Mouse (Mus musculus): ENCODE results near the gene 1110051M20Rik. TPM values are rescaled to one million over a fixed set of nuclear protein-coding genes. Genes with fewer than 3 reads are reported as not detected.
"Not testable (repeated sequence)": the region's sequence is repeated elsewhere in the genome, so short reads cannot be mapped to it uniquely, and the experiment has no call there.

1110051M20Rik gene
- total RNA-seq, 2 experiments from 2014 or later: 92.1 to 103 TPM

DNA sequence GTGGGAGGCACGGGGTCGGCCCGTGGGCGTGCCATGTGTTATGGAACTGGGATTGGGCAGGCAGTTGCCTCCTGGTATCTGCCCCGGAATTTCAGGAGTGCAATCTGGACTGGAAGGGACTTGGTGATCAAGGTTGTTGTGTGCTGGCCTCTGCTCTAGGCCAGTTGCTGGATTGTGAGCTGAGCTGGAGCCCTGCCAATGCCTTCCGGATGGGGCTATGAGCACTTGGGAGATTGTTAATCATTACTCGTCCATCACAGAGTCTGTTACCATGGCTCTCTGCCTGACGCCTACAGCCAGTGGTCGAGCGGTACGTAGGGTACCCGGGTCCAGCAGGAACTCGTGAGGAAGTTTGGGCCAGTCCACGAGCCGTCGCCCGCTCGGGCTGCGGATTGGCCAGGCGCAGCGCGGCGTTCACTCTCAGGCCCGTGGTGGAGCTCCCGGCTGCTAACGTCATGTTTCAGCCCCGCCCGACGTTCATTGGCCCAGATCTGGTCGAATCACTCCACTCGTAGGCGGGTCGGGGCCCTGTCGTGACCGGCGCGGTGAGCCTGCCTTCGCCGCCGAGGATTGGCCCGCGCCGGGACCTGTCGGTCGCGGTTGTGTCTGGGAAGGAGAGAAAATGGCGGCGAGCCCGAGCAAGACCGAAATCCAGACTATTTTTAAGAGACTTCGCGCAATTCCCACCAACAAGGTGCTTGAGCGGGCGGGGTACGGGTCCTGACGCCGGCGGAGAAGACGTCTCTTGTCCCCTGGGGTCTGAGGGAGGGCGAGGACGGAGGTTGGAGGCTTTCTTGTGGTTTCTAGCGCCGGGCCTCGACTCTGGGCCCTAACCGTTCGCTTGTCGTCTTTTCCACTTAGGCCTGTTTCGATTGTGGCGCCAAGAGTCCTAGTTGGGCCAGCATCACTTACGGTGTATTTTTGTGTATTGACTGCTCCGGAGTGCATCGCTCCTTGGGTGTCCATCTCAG is 179.5 kb downstream of the 1110051M20Rik start, which contains the start of gene Arfgap2:
Gene Arfgap2 (plus strand): TSS at position 264 of the 971 bp plus-strand sequence.
- DNase-seq (ENCODE audit: low spot score in 2 of 2): peak; percentile 97 to 99

DNA sequence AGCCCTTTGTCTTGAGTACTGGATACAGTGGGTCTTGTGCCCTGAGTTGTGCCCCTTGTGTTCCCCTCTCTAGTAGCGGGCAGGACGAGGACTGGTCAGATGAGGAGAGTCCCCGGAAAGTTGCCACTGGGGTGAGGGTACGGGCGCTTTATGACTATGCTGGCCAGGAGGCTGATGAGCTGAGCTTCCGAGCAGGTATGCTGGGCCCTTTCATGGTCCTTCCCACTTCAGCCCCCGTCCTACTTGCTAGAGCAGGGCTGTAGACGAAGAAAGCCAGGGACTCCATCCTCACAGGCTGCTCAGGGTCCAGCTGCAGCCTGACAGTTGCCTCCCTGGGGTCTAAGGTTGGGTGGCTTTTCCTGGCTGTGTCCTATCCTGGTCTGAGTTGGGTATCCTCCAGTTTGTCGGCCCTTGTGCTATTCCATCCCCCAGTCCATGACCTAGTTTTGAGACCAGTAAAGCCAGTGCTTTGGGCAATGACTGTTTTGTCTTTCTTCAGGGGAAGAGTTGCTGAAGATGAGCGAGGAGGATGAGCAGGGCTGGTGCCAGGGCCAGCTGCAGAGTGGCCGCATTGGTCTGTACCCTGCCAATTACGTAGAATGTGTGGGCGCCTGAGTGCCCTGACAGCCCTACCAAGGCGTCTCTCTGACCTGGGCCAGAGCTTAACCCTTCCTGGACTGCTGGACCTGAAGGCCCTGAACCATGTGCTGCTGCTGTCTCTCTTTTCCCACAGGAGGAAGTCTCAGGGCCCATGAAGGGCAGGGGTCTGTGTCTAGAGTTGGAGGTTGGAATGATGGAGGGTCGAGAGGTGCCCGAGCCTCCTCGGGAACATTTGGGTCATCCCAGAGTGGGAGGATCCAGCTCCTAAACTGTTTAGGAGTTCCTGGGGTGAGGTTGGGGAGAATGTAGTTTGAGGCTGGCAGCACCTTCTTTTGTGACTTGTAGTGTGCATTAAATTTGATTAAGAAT is 180.5 kb downstream of the 1110051M20Rik start:
- DNase-seq (ENCODE audit: low spot score in 2 of 2): no peak

DNA sequence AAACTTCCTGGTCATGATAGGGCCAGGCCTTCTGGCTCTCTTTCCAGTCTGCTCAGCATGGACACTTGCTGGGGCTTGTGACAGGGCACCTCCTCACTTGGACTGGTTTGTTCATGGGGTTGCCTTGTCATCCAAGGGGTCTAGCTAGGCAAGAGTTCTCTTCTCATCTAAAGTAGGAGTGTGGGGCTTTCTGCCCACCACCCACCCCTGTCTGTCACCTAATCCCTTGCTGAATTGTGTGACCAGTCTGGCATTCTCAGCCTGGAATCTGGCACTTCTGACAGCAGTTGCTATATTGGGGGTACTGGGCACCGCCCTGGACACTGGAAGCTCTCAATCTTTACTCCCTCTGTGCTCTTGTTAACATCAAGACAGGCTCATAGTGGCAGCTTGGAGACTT is 185.0 kb downstream of the 1110051M20Rik start:
- DNase-seq (ENCODE audit: low spot score in 2 of 2): no peak

DNA sequence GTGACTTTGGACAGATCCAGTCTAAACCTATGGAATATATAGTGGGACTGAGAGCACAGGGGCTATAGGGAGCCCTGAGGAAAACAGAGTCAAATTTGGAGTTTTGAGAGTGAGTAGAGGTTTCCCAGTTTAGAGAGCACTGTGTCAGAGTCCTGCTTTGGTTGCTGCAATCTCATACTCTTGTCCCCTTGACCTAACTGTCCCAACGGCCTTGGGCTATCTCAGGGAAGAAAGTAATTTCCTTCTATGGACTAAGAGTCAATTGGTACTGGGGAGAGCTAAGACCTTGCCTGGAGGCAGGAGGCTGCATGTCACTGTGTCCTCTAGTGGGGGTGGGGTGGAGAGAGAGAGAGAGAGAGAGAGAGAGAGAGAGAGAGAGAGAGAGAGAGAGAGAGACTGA is 185.7 kb downstream of the 1110051M20Rik start:
- no peak for DNase-seq (ENCODE audit: low spot score in 2 of 2)

DNA sequence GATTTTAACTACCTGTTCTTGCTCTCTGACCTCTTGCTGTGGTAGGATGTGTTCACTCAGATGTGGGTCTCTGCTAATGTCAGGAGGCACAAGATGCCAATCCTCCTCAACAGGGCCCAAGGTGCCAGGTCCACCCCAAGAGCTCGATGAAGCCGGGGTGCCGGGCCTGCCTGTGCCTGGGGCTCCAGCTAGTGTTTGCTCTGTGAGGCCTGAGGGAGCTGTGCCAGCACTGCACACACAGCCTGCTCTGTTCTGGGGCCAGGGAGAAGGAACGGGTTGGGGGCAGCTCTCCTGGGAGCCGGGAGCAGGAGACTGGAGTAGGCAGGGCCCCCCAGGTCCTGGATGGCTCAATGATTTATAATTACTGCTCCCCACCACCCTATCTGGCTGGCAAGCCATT is 186.4 kb downstream of the 1110051M20Rik start:
- peak in 1 of 2 experiments; percentile 43 for DNase-seq (ENCODE audit: low spot score in 2 of 2)

DNA sequence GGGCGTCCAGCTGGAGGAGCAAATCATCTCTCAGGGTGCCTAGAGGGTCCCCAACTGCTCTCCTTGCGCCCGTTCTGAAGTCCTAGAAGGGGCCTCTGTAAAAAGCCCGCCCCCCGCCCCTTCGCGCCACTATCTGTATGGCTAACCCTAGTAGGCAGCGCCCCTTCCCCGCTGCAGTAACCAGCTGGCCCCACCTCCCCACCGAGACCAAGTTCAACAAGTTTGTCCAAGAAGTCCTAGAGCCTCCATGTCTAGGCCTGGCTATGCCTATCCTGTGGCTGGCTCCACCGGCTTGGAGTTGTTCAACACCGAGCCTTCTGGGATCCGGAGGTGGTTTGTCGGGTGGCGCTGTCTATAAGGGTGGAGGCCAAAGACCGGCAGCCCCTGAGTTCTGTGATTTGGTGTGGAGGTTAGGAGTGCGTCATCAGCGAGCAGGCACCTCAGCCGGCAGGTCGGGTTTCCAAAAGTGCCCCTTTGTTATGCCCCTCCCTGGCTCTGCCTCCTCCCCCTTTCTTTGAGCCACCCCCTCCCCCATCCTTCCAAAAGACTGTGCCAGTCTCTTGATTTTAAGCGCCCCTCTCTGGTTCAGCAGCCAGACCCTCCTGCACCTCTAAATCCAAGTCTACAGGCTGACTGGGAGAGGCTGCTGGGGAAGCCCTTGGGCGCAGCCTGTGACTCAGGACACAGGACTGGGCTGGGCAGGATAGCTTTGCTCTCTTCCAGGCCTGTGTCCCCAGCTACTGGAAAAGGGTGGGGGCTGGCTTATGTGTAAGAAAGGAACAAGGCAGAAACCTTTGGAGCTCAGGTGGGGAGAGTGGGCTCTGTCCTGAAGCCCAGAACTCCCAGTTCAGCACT is 187.2 kb downstream of the 1110051M20Rik start:
- DNase-seq (ENCODE audit: low spot score in 2 of 2): peak in 1 of 2 experiments; percentile 33

DNA sequence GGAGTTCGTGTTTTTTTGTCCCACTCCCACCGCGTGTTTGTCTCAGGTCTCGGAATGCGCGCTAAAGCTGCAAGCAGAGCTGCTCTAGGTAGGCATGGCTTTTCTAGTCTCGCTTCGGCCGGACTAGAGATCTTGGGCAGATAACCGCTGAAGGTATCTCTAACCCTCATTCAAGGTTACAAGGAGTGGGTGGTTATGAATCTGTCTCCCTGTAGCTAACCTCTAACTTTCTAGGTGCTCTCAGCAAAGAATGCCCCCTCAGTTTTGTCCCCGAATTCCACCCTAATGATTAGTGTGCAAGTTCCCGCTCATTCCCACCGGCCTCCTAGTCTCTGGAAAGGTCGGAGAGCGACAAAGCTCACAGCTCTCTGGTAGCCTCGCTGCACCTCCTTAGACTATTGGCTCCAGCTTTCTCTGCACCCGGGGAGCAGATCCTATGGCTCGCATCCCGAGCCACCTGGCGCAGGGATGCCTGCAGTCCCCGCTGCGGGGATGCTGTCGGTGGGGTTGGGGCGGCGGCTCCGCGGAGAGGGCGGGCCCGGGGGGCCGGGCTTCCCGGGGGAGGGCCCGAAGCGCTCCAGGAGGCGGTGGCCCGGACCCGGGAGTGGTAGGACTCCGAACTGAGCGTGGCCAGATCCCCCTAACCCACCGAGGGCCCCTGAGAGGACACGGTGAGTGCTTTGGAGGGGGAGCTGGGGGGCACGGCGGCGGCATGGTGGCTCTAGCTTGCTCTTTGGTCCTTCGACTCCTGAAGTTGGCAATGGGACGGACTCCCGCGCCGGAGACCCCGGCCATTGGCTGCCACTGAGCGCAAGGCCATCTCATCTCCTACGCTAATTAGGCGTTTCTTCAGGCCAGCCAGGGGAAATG is 188.0 kb downstream of the 1110051M20Rik start:
- peak; percentile 59 to 61 for DNase-seq (ENCODE audit: low spot score in 2 of 2)

DNA sequence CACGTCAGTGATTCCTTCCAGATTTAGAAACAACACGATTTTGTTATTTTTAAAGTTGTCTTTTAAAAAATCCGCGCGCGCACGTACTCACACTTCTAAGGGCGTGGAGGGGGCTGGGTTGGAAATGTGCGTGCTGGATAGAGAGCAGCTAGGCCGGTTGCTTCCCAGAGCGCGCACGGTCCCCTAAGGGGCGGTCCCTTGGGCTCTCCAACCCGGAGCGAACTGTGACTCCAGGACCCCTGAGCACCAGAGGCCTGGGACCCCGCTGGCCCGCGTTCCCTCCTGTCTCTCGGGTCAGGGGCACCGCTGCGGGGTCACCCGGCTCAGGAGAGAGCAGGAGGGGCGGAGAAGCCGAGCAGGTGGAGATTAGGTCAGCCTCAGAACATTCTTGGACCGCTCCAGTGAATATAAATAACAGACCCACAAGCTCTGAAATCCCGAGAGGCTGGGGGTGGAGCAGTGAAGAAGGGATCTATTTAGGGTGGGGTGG is 188.8 kb downstream of the 1110051M20Rik start, which contains the start of gene Pacsin3:
Gene Pacsin3 (plus strand): TSS at position 294 of the 490 bp plus-strand sequence.
- peak in 1 of 2 experiments; percentile 38 for DNase-seq (ENCODE audit: low spot score in 2 of 2)

DNA sequence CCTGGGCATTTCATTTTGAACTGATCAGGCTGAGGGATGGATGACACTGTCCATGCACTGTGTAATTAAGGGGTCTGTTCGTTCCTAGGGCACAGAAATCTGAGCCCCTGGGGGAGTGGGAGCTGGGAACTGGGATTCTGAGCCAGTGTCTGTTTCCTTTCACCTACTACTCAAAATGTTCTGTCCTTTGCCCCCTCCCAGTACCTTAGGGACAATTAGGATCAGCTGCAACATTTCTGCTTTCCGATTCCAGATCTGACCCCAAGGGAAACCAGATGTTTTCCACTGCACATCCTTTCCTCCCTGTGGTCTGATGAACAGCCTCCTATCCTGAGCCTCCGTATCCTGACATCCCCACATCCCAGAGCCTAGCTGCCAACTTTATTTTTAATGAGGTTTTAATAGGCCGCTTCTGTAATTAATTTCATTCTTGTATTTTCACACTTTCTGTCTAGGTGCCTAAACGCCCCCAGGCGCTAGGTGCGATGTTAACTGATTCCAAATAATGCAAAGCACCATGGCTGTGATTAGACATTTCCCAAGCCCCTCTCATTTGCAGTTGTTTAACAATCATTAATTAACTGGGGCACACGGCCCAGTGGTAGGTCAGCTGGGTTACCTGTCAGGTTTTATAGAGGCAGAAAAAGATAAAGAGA is 189.7 kb downstream of the 1110051M20Rik start:
- DNase-seq (ENCODE audit: low spot score in 2 of 2): no peak

DNA sequence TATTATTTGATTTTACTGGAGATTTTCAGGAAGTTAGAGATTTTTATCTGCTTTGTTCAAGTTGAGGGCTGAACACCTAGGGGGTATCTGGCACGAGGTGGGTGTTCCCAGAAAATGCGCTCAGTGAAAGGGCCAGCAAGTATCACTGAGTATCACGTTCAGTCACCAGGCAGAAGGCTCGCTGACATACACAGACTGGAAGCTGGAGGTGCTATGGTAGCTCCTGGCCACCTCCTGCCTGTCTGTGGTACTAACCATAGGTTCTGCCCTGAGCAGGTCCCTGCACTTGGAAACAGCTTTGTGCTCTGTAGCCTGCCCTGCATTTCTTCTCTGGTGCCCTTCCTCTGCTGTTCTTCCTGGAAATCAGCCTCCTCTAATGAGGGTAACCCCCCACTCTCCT is 192.0 kb downstream of the 1110051M20Rik start:
- DNase-seq (ENCODE audit: low spot score in 2 of 2): no peak

DNA sequence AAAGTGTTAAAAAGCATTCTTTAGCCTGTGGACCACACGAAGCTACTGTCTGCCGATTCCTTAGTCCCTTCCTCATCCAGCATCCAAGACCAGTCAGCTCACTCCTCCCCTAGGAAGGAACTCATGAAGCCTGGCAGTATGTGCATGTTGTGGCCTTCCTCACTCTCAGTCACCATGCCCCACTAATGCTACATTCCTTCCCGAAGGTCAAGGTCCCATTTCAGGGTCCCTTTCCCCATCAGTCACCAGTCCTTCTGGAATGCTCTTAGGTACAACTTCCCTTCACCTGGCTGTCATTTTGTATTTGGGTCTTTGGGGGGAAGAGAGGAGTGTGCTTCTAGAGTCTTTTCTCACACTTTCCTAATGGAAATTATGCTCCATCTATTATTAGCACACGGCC is 192.5 kb downstream of the 1110051M20Rik start:
- no peak for DNase-seq (ENCODE audit: low spot score in 2 of 2)

DNA sequence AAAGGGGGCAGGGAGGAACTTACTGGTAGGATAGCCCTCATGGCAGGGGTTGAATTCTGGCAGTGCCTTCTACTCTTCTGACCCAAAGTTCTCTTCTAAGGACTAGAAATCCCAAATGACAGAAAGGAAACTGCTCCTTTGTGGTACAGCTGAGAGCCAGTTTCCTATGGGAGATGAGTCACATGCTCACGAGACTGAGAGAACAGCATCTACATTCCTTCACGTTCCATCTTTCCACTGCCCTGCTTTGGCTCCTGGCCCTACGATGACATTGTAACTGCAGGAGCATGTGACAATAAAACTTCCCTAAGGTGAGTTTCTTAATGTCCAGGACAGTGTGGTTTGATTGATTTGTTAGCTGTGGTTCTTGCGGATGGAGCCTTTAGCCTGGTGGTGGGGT is 196.1 kb downstream of the 1110051M20Rik start:
- DNase-seq (ENCODE audit: low spot score in 2 of 2): no peak

DNA sequence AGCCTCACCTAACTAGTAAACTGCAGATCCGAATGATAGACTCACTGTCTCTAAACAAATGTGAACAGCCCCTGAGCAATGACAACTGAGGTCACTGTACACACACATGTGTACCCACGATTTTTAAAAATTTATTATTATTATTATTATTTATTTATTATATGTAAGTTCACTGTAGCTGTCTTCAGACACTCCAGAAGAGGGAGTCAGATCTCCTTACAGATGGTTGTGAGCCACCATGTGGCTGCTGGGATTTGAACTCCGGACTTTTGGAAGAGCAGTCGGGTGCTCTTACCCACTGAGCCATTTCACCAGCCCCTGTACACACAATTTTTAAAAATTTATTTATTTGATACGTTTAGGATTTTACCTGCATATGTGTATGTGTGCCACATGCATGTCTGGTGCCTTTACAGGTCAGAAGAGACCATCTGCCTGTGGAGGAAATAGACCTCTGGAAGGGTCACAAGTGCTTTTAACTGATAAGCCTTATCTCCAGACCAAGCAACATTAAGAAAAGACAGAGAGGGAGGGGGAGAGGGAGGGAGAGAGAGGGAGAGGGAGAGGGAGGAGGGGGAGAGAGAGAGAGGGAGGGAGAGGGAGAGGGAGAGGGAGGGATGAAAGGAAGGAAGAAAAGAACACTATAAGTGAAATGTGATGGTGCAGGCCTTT is 199.8 kb downstream of the 1110051M20Rik start:
- no peak for DNase-seq (ENCODE audit: low spot score in 2 of 2)

DNA sequence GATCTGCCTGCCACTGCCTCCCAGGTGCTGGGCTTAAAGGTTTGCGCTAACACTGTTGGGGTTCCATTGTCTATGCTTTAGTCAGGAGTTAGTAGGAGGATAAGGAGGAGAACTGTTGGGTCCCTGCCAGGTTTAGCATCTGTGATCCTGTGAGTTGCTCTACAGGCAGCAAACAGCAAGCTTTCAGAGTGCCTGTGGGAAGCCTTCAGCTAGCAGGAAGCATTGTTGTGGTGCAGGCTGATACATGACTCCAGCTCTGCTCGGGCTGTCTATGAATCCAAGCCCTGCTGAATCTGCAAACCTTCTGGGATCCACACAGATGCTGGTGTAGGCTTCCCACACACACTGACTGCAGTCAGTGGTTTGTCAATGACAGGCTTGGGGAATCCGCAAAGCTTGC is 201.1 kb downstream of the 1110051M20Rik start:
- peak; percentile 77 to 78 for DNase-seq (ENCODE audit: low spot score in 2 of 2)

DNA sequence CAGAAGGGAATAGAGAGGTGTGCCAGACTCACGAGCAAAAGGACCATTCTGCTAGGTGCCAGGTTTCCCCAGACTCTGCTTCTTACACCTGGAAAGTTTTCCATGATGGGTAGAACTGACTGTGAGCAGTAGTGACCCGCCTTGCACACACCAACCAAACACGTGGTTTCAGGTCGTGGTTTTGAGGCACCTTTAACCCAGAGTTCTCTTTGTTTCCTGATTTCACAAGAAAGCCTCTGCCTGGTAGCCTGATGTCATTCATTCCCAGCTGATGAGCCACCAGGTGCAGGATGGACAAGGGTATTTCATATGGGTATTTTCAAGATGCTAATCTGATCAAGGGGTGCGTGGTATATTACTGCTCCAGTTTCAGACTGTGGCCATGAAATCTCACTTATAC is 202.0 kb downstream of the 1110051M20Rik start:
- no peak for DNase-seq (ENCODE audit: low spot score in 2 of 2)

DNA sequence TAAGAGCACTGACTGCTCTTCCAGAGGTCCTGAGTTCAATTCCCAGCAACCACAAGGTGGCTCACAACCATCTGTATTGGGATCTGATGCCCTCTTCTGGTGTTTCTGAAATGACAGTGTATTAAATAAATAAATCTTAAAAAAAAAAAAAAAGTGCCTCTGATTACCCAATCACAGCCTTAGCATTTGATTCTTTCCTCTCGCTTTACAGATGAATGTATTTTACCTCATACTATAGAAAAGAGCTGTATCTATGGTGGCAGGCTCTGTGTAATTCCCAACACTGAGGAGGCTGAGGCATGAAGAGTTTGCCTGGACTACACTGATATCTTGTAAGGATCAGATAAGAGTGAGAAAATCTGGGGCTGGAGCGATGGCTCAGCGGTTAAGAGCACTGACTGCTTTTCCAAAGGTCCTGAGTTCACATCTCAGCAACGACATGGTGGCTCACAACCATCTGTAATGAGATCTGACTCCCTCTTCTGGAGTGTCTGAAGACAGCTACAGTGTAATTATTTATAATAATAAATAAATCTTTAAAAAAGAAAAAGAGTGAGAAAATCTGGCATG is 206.9 kb downstream of the 1110051M20Rik start:
- not testable (repeated sequence) for DNase-seq (ENCODE audit: low spot score in 2 of 2)

DNA sequence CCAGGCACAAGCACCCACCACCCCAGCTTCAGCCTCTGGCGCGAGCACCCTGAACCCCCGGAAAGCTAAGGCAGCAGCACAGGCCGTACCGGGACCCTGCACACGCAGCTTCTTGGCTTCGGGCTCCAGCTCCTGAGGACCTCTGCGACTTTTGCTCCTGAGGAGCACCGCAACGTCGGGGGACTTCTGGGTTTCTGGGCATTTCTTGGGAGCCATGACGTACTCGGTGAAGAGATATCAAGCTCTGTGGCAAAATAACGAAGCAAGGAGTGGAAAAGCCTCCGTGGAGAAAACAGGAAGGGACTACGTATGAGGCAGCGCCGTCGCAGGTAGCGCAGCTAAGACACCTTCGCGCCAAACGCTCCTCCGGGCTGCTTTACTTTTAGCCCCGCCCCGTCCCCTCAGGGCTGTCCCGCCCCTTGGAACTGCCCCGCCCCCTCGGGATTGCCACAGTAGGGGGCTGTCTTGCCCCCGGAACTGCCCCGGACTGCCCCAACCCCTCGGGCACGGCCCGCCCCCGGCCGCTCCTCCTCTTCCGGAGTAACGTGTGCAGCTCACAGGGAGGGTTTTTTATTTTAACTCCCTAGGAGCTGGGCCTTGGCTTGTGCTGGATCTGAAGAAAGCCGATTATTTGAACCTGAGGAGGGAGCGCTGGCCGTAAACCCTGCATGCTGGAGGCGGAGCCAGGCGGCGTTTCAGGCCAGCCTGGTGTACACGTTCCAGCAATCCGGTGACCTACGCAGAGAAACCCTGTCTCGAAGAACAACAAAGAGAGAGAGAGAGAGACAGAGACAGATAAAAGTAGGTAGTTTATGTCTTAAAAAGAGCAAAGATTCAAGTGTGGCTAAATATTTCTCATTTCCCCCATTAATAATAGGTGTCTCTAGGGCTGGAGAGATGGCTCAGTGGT is 207.6 kb downstream of the 1110051M20Rik start, which contains the start of gene Ddb2:
Gene Ddb2 (minus strand): TSS at position 382 of the 910 bp plus-strand sequence.
- peak; percentile 87 to 90 for DNase-seq (ENCODE audit: low spot score in 2 of 2)
